Mouse (Mus musculus) G1E (cell line): ENCODE measurements around the gene Kcnip3.

Experiments used
- CTCF ChIP-seq: IDR thresholded peaks from 2 replicates; pipeline ENCODE4 v1.5.1; 2012; ENCODE audit warnings: low read depth, low read length, inconsistent platforms, mixed read lengths
- GATA1 ChIP-seq: IDR thresholded peaks from 2 replicates; pipeline ENCODE4 v1.6.1; 2012; ENCODE audit warnings: borderline replicate concordance, low read length, inconsistent platforms, mixed read lengths
- GATA2 ChIP-seq: IDR thresholded peaks from 2 replicates; pipeline ENCODE4 v1.6.1; 2012; ENCODE audit warnings: low read depth, low read length, inconsistent platforms, borderline replicate concordance
- POLR2AphosphoS5 ChIP-seq: IDR thresholded peaks from 2 replicates; pipeline ENCODE4 v1.6.1; 2012; ENCODE audit warnings: low read depth, low read length, inconsistent platforms; ENCODE audit not compliant: insufficient replicate concordance

DNA sequence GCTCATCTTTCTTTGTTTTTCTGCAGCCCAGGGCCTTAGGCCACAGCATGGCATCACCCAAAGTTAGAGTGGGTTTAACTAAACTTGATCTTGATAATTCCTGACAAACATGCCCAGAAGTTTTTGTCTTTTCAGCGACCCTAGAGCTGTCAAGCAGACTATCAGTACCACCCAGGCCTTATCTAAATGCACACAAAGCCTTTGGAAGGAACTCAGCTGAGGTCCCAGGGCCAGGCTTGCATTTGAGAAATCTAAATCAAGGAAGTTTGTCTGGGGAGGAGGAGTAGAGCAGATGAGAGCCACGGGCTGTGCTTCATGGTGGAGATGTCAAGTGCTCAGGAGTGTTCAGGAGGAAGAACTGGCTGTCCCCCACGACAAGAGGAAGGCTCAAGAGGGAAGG is 75.0 kb downstream of the Kcnip3 start:
- TF ChIP-seq CTCF (no peak), GATA1 (no peak), GATA2 (no peak), POLR2AphosphoS5 (no peak)
